In the genomic region with DNA sequence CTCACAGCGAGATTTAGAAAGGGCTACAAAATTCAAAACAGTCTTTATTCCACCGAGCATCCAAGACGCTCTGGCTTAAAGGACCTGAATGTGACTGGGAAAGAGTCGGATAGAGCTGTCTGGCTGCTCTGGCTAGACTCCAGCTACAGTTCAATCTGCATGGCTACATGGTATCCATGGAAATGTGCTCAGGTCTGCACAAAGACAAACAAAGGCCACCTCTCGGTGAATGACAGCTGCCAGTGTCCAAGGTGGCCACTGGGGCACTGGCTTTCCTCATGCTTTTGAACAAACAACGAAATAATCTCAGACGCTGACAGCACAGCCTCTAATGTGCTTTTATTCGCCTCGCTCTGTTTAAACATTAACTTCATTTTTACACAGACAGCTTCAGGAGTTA, we compare ENCODE assay signal across 8 mouse cellular contexts. TPM values are rescaled to one million over a fixed set of nuclear protein-coding genes. Genes with fewer than 3 reads are reported as not detected.
DNase-seq lines count a peak whose midpoint lies in the region; ATAC-seq lines count a peak whose summit lies in the region.

No protein-coding gene starts in this region.

- no peaks in the 10 kb centered on the region for H3K36me3 ChIP-seq in hindbrain, embryonic 13.5 days
- H3K36me3 ChIP-seq in liver, embryonic 12.5 days: no peaks in the 10 kb centered on the region

- H3K9me3 ChIP-seq in hindbrain, embryonic 13.5 days: no peaks in the 10 kb centered on the region
- H3K9me3 ChIP-seq in liver, embryonic 12.5 days (replicated peaks): no peaks in the 10 kb centered on the region

- intact Hi-C loops in left cerebral cortex, postnatal 14 days (cut with DNase I): no loop called here

- peaks cover 10% of the 10 kb centered on the region for H3K4me1 ChIP-seq in hindbrain, embryonic 13.5 days (replicated peaks)
- no peaks in the 10 kb centered on the region for H3K4me1 ChIP-seq in liver, embryonic 12.5 days

- DNase-seq in right cerebral cortex, postnatal 4 days: peak; percentile 22
- DNase-seq in right cerebral cortex, adult 2 months (ENCODE audit: low spot score in 2 of 2): no peak
- DNase-seq in yolk sac, embryonic 10.5 days (ENCODE audit: low spot score): peak; percentile 19
- DNase-seq in gastrocnemius, postnatal 10 days: no peak
- DNase-seq in right cerebral cortex, postnatal 14 days: no peak
- no peak for DNase-seq in left cerebral cortex, postnatal 14 days (ENCODE audit: low spot score in 2 of 2)

- peak overlapping the region; percentile 55 for H3K27ac ChIP-seq in hindbrain, embryonic 13.5 days
- H3K27ac ChIP-seq in liver, embryonic 12.5 days: no peak overlapping the region

- H3K9ac ChIP-seq in hindbrain, embryonic 13.5 days: peak overlapping the region; percentile 26; the same call in 1 of the 2 replicates
- no peak overlapping the region for H3K9ac ChIP-seq in liver, embryonic 12.5 days

- no peak overlapping the region for H3K4me3 ChIP-seq in hindbrain, embryonic 13.5 days
- H3K4me3 ChIP-seq in liver, embryonic 12.5 days: no peak overlapping the region

- peak overlapping the region; percentile 34 for H3K4me2 ChIP-seq in hindbrain, embryonic 13.5 days
- no peak overlapping the region for H3K4me2 ChIP-seq in liver, embryonic 12.5 days

- 0 out of 2 replicates have a peak, but pooled peaks cover 4% of the 10 kb centered on the region for H3K27me3 ChIP-seq in hindbrain, embryonic 13.5 days
- no peaks in the 10 kb centered on the region for H3K27me3 ChIP-seq in liver, embryonic 12.5 days (replicated peaks)

- ATAC-seq in hindbrain, embryonic 13.5 days (ENCODE audit: low FRiP score): peak; percentile 93
- peak; percentile 71; the same call in 1 of the 2 replicates for ATAC-seq in liver, embryonic 12.5 days

- WGBS in hindbrain, embryonic 13.5 days: 19% methylated on average over 9 of the region's 9 CpGs
- 65% methylated on average over 9 of the region's 9 CpGs for WGBS in liver, embryonic 12.5 days (ENCODE audit: insufficient replicate concordance)

RNA-seq across cellular contexts. Expression of gene Itga2, which starts 8.6 kb away (rescaled TPM):
- 1.9 and 2.3 TPM in 2 replicates for polyA plus RNA-seq in hindbrain, embryonic 13.5 days (2015; fragmentation: Nextera tagmentation; extraction: Ambion mirVana)
- polyA plus RNA-seq in liver, embryonic 12.5 days (2016; fragmentation: Nextera tagmentation; extraction: Ambion mirVana): 0.96 and 2.2 TPM in 2 replicates
- total RNA-seq in gastrocnemius, postnatal 10 days (2021): 10 to 100 TPM in 1 of 2 experiments, 1 to 10 TPM in 1; 7.3 to 10.2 TPM
- total RNA-seq in left cerebral cortex, postnatal 14 days (2021): under 1 TPM; 0.09 to 0.55 TPM

Comparison
In these comparisons a context has a peak if more than half of its experiments do, and no peak if none do; other contexts are left out.
1. DNase-seq: peak in right cerebral cortex, postnatal 4 days (single experiment) and yolk sac, embryonic 10.5 days (single experiment); none in right cerebral cortex, adult 2 months (0 of 2), gastrocnemius, postnatal 10 days (single experiment), right cerebral cortex, postnatal 14 days (single experiment) and left cerebral cortex, postnatal 14 days (0 of 2).
2. RNA of gene Itga2, which starts 8.6 kb away (total RNA-seq): 7.3 to 10.2 TPM in gastrocnemius, postnatal 10 days; 0.09 to 0.55 TPM in left cerebral cortex, postnatal 14 days; every median in the first group is over 4 times any median in the second.